Mouse (Mus musculus) neural tube, embryonic 13.5 days (tissue): ENCODE results near the gene Stmnd1. TPM values are rescaled to one million over a fixed set of nuclear protein-coding genes. Genes with fewer than 3 reads are reported as not detected.
"Not testable (repeated sequence)": the region's sequence is repeated elsewhere in the genome, so short reads cannot be mapped to it uniquely, and the experiment has no call there.

Experiments used
- ATAC-seq: fragments of 200-750 bp; cut with Nextera tagmentation; 2 replicates; pipeline ENCODE4 v1.8.0; 2017; ENCODE audit warnings: low read depth, mild to moderate bottlenecking, moderate TSS enrichment, moderate library complexity
- H3K27ac ChIP-seq: fragments of 300-500 bp; sonication (generic); replicated peaks from 2 replicates; pipeline ENCODE4 v1.5.1; 2015; ENCODE audit warnings: moderate library complexity, mild to moderate bottlenecking, inconsistent platforms
- H3K27me3 ChIP-seq: fragments of 300-500 bp; sonication (generic); 2 replicates; pipeline ENCODE4 v1.6.1; 2015; ENCODE audit warnings: mild to moderate bottlenecking, inconsistent platforms
- H3K36me3 ChIP-seq: fragments of 300-500 bp; sonication (generic); 2 replicates; pipeline ENCODE4 v1.6.1; 2015; ENCODE audit warnings: mild to moderate bottlenecking, inconsistent platforms
- H3K4me1 ChIP-seq: fragments of 300-500 bp; sonication (generic); replicated peaks from 2 replicates; pipeline ENCODE4 v1.6.1; 2015; ENCODE audit warnings: inconsistent platforms
- H3K4me2 ChIP-seq: fragments of 300-500 bp; sonication (generic); 2 replicates; pipeline ENCODE4 v1.6.1; 2015; ENCODE audit warnings: inconsistent platforms, mild to moderate bottlenecking, moderate library complexity
- H3K4me3 ChIP-seq: fragments of 300-500 bp; sonication (generic); 2 replicates; pipeline ENCODE4 v1.5.1; 2015; ENCODE audit warnings: mild to moderate bottlenecking, inconsistent platforms
- H3K9ac ChIP-seq: fragments of 300-500 bp; sonication (generic); 2 replicates; pipeline ENCODE4 v1.6.1; 2015; ENCODE audit warnings: moderate library complexity, mild to moderate bottlenecking, inconsistent platforms
- H3K9me3 ChIP-seq: fragments of 300-500 bp; sonication (generic); 2 replicates; pipeline ENCODE4 v1.6.1; 2016; ENCODE audit warnings: inconsistent platforms
- WGBS: fragments of 180-500 bp; shearing (Covaris S2); methylation state at CpG from one replicate; pipeline ENCODE4 v1.1.7; 2015; 5-methylcytosine and 5-hydroxymethylcytosine counted together
- polyA plus RNA-seq: library from polyadenylated mRNA; unstranded; fragments of >200 nt; fragmentation: Nextera tagmentation; extraction: Ambion mirVana; gene quantifications from 2 replicates; pipeline ENCODE4 v1.2.1, GENCODE M21; 2015

Gene Stmnd1
- polyA plus RNA-seq = 0.18 TPM in 1 of 2 replicates, not detected in the other

DNA sequence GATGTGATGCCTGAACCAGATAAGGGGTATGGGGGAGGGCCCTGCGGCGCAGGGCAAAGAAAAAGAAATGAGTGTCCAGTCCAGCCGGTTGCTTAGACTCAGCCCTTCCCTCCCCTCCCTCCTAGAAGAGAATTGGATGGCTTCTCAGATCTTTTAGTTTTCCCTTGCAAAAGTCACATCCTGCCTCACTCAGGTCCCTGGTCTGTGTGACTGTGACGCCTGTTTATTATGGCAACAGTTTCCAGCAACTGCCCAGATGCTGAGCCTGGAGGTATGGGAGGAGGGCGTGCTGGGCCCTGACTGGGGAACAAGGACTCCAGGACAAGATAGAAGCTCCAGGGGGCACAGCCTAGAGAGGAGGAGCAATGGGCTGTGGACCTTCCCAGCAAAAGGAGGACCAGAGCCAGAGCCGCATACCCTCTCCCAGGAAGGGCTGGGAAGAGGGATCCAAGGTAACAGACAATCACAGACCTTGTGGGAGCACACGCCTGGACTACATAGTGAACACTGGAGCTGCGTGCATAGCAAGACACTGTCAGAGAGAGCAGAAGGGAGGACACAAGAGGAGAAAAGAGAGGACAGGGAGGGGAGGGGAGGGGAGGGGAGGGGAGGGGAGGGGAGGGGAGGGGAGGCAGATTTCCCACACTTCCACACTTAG, at the start of gene Stmnd1:
Gene Stmnd1, plus strand, starts transcription at position 269 of the 658 bp plus-strand sequence.
- no peaks in the 10 kb centered on the region for H3K9me3 ChIP-seq
- ATAC-seq = peak; percentile 59; the same call in 1 of the 2 replicates
- no peaks in the 10 kb centered on the region for H3K36me3 ChIP-seq
- peak within 1 kb of the TSS; percentile 12; the same call in 1 of the 2 replicates for H3K4me3 ChIP-seq
- H3K4me2 ChIP-seq = peak within 1 kb of the TSS; percentile 41
- H3K27ac ChIP-seq = 0 out of 2 replicates have a peak within 1 kb of the TSS, but pooled peaks have one; percentile 9
- no peaks in the 10 kb centered on the region for H3K27me3 ChIP-seq
- H3K9ac ChIP-seq = no peak within 1 kb of the TSS
- WGBS = 29% methylated on average over 8 of the region's 8 CpGs
- H3K4me1 ChIP-seq = peaks cover 25% of the 10 kb centered on the region

DNA sequence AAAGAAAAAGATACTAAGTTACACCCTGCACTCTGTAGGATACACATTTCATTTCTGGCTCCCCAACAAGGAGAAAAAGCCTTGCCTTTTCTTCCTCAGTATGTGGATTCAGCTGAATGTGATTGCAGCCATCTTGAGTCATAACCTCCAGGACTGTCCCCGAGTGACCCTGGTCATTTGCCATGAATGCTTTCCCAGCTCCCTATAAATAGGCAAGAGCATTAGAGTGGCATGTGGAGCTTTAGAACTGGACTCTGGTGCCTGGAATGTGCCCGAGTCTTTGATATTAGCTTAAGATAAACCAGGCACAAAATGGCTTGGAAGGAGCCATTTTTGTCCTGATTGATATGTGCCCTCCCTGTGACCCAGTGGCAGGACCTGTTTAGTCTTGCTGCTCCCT, 46.6 kb upstream of the Stmnd1 start:
- Histone ChIP-seq H3K27ac (no peak overlapping the region), H3K36me3 (no peaks in the 10 kb centered on the region), H3K4me2 (no peak overlapping the region), H3K9ac (no peak overlapping the region), H3K9me3 (0 out of 2 replicates have a peak, but pooled peaks cover 5% of the 10 kb centered on the region), H3K4me3 (no peak overlapping the region), H3K4me1 (peaks cover 6% of the 10 kb centered on the region; the same call in 1 of the 2 replicates), H3K27me3 (no peaks in the 10 kb centered on the region)
- ATAC-seq = no peak
- 60% methylated on average over 2 of the region's 2 CpGs for WGBS

DNA sequence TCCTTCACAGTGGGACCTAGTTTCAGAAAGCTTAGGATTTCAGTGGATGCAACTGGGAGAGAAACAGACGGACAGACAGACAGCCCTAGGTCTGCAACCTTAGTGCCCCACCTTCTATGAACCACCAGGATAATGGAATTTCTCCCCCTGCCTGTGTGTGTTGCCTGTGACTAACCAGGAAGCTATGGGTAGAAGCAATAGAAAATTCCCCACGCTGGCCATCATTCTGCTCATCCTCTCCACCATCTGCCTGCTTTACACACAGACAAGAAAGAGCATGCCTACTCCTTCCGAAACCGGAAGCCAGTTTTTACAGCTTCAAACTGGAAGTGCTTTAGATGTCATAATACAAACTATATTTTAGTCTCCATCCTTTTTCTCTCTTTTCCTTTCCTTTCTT, 46.0 kb upstream of the Stmnd1 start:
- H3K9ac ChIP-seq = no peak overlapping the region
- H3K4me1 ChIP-seq = 0 out of 2 replicates have a peak, but pooled peaks cover under 1% of the 10 kb centered on the region
- WGBS = 87% methylated on average over 4 of the region's 4 CpGs
- H3K9me3 ChIP-seq = 0 out of 2 replicates have a peak, but pooled peaks cover 5% of the 10 kb centered on the region
- no peak overlapping the region for H3K27ac ChIP-seq
- H3K27me3 ChIP-seq = no peaks in the 10 kb centered on the region
- no peak for ATAC-seq
- H3K36me3 ChIP-seq = no peaks in the 10 kb centered on the region
- H3K4me2 ChIP-seq = no peak overlapping the region
- H3K4me3 ChIP-seq = no peak overlapping the region

DNA sequence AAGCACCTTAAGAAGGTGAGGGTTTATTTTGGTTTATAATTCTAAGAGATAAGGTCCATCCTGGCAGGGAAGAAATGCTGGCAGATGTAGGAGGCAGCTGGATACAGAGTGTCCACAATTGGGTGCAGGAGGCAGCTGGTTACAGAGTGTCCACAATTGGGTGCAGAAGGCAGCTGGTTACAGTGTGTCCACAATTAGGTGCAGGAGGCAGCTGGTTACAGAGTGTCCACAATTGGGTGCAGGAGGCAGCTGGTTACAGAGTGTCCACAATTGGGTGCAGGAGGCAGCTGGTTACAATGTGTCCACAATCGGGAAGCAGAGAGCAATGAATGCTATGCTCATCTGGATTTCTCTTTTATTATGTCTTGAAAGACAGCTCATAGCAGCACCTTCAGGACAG, 44.8 kb upstream of the Stmnd1 start:
- H3K4me3 ChIP-seq, H3K9ac ChIP-seq: not testable (repeated sequence)
- 91% methylated on average over 1 of the region's 1 CpGs for WGBS

GRCm38 (mm10) chr13:46231514-46232085, 41.9 kb upstream of the Stmnd1 start:
- ATAC-seq = no peak
- H3K27me3 ChIP-seq = no peaks in the 10 kb centered on the region
- no peak overlapping the region for H3K4me3 ChIP-seq
- no peak overlapping the region for H3K9ac ChIP-seq
- H3K4me1 ChIP-seq = no peaks in the 10 kb centered on the region
- no peak overlapping the region for H3K27ac ChIP-seq
- H3K36me3 ChIP-seq = no peaks in the 10 kb centered on the region
- H3K9me3 ChIP-seq = 0 out of 2 replicates have a peak, but pooled peaks cover 5% of the 10 kb centered on the region
- H3K4me2 ChIP-seq = no peak overlapping the region
- 79% methylated on average over 5 of the region's 5 CpGs for WGBS

More for the DNA sequence above, 44.8 kb upstream of the Stmnd1 start:
- not testable (repeated sequence) for H3K36me3 ChIP-seq, H3K4me2 ChIP-seq, H3K27ac ChIP-seq, H3K9me3 ChIP-seq, H3K4me1 ChIP-seq, H3K27me3 ChIP-seq, ATAC-seq

GRCm38 (mm10) chr13:46237723-46238349, 35.7 kb upstream of the Stmnd1 start:
- H3K9ac ChIP-seq = no peak overlapping the region
- 57% methylated on average over 7 of the region's 7 CpGs for WGBS
- no peak overlapping the region for H3K4me3 ChIP-seq
- no peak overlapping the region for H3K27ac ChIP-seq
- H3K36me3 ChIP-seq = no peaks in the 10 kb centered on the region
- H3K9me3 ChIP-seq = no peaks in the 10 kb centered on the region
- peaks cover 10% of the 10 kb centered on the region for H3K4me1 ChIP-seq
- H3K27me3 ChIP-seq = no peaks in the 10 kb centered on the region
- no peak overlapping the region for H3K4me2 ChIP-seq
- ATAC-seq = no peak

DNA sequence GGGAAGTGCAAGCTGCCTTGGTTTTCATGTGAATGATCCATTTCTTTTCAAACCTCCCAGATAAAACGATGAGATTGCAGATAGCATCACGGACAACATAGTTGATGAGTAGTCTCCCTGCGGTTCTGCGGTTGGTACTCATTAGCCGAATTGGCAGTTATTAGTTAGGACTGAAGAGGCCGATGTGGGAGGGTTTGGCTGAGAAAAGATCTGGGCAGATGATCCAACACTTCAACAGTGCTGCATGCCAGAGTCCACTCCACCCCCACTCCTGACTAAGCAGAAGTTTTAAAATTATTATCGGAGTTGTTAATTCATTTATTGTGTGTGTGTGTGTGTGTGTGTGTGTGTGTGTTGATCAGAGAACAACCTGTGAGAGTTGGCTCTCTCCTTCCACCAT, 34.7 kb upstream of the Stmnd1 start:
- Histone ChIP-seq H3K36me3 (no peaks in the 10 kb centered on the region), H3K4me3 (no peak overlapping the region), H3K9ac (no peak overlapping the region), H3K27me3 (no peaks in the 10 kb centered on the region), H3K27ac (no peak overlapping the region), H3K9me3 (no peaks in the 10 kb centered on the region), H3K4me1 (peaks cover 10% of the 10 kb centered on the region), H3K4me2 (no peak overlapping the region)
- ATAC-seq = no peak
- WGBS = 87% methylated on average over 7 of the region's 7 CpGs

- Histone ChIP-seq H3K27me3 (no peaks in the 10 kb centered on the region), H3K9ac (no peak overlapping the region), H3K9me3 (no peaks in the 10 kb centered on the region), H3K4me1 (peaks cover 10% of the 10 kb centered on the region), H3K4me2 (no peak overlapping the region), H3K4me3 (no peak overlapping the region), H3K27ac (no peak overlapping the region), H3K36me3 (no peaks in the 10 kb centered on the region)
- no peak for ATAC-seq
- 40% methylated on average over 9 of the region's 9 CpGs for WGBS
Observed at GRCm38 (mm10) chr13:46241391-46242188, 31.9 kb upstream of the Stmnd1 start.

GRCm38 (mm10) chr13:46253753-46254152, 19.8 kb upstream of the Stmnd1 start:
- no peak for ATAC-seq
- 93% methylated on average over 3 of the region's 3 CpGs for WGBS
- Histone ChIP-seq H3K9ac (no peak overlapping the region), H3K4me2 (no peak overlapping the region), H3K9me3 (no peaks in the 10 kb centered on the region), H3K27me3 (no peaks in the 10 kb centered on the region), H3K4me3 (no peak overlapping the region), H3K36me3 (no peaks in the 10 kb centered on the region), H3K27ac (no peak overlapping the region), H3K4me1 (no peaks in the 10 kb centered on the region)

GRCm38 (mm10) chr13:46254171-46254570, 19.4 kb upstream of the Stmnd1 start:
- no peak for ATAC-seq
- Histone ChIP-seq H3K4me1 (no peaks in the 10 kb centered on the region), H3K9ac (no peak overlapping the region), H3K9me3 (no peaks in the 10 kb centered on the region), H3K27ac (no peak overlapping the region), H3K27me3 (no peaks in the 10 kb centered on the region), H3K4me3 (no peak overlapping the region), H3K4me2 (no peak overlapping the region), H3K36me3 (no peaks in the 10 kb centered on the region)
- 94% methylated on average over 5 of the region's 5 CpGs for WGBS

GRCm38 (mm10) chr13:46255616-46256015, 17.9 kb upstream of the Stmnd1 start:
- no peak for ATAC-seq
- Histone ChIP-seq H3K4me2 (no peak overlapping the region), H3K4me3 (no peak overlapping the region), H3K4me1 (no peaks in the 10 kb centered on the region), H3K27ac (no peak overlapping the region), H3K27me3 (no peaks in the 10 kb centered on the region), H3K9me3 (no peaks in the 10 kb centered on the region), H3K9ac (no peak overlapping the region), H3K36me3 (no peaks in the 10 kb centered on the region)
- WGBS = 82% methylated on average over 6 of the region's 6 CpGs

DNA sequence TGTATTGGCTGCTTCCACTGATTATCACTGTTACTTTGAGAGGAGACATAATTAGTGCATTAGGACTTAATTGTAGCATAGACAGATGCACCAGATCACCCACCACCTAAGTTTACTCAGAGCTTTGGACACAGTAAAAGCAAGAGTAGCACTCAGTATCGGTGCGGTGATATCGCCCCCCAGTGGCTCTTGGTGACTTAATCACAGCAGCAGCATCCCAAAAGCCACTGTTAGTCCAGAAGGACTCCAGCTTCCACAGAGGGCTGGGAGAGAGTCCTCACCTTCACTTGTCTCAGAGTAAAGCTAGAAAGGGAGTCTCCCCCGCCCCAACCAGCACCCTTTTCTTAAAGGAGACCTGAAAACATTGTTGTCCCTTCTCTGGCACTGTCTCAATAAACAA, 15.7 kb upstream of the Stmnd1 start:
- Histone ChIP-seq H3K36me3 (no peaks in the 10 kb centered on the region), H3K4me1 (no peaks in the 10 kb centered on the region), H3K4me3 (no peak overlapping the region), H3K4me2 (no peak overlapping the region), H3K27me3 (no peaks in the 10 kb centered on the region), H3K9me3 (no peaks in the 10 kb centered on the region), H3K27ac (no peak overlapping the region), H3K9ac (no peak overlapping the region)
- ATAC-seq = no peak
- 5% methylated on average over 4 of the region's 4 CpGs for WGBS
